Mouse (Mus musculus): ENCODE data around the gene Prl3c1.
"Not testable (repeated sequence)": the region's sequence is repeated elsewhere in the genome, so short reads cannot be mapped to it uniquely, and the experiment has no call there.

Gene Prl3c1

DNA sequence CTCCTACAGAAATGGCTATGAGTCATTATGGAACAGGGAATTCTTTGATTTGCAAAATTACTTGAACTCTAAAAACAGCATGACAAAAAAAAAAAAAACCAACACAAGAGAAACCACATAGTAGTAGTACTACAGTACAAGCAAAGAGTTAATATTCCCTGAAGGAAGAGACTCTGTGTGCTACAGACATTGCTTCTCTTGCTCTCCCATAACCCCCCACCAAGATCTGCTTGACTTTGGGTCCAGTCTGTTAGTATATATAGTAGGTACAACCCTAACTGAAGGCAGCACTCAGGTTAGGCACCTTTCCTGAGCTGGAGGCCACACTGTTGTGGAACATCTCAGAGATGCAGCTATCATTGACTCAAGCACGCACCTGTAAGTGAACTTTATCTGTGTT lies at the start of gene Prl3c1:
Prl3c1 (plus strand) TSS at position 301 of the 400 bp plus-strand sequence.
- DNase-seq (ENCODE audit: low read depth), result no peak

DNA sequence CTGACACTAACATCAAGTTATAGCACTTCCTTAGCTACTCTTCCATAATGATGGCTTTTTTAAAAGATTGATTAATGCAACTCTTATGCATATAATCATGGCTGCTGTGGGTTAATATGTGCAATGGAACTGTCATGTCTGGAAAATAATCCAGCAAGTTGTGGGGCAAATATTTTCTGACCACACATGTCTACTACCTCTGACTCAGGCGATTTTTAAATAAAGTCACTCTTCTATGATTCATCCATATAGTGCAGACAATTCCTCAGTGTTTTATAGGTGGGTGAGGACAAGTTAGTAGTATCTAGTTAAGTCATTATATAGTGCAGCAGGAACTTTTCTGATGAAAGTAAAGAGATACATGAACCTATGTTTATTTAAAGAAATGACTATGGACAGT lies 48.2 kb upstream of the Prl3c1 start:
- DNase-seq (ENCODE audit: low read depth), result no peak

DNA sequence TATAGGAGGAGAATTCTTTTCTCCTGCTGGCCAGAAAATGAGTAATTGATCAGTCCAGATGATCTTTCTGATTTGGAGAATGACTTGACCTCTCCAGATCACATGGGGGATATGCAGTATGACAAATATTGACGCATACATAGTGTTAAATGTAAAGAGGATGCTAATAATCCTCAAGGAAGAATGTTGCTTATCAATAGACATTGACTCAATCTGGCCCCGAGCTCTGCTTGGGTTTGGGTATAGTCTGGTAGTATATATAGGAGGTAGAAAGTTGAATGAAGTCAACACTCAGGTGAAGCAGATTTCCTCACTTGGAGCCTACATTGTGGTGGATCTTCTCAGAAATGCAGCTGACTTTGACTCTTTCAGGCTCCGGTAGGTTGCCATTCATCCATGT lies 40.0 kb upstream of the Prl3c1 start, which contains the start of gene Prl3d3:
Prl3d3 (plus strand) TSS at position 301 of the 400 bp plus-strand sequence.
- DNase-seq (ENCODE audit: low read depth), result not testable (repeated sequence)

DNA sequence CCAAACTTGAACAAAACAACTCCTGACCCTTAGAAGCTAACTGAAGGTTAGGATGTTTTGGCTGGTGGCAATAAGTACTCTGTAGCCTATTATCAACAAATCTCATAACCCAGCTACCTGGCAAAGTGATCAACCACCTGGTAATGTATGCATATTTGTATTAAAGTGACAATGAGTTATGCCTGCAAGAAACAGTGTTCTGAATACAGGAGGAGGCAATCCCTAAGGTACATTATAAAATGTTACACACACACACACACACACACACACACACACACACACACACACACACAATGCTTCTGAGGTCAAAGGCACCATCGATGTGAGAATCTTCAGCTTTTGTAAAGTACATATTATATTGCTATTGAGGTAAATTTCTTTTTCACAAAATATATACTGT lies 45.1 kb downstream of the Prl3c1 start, which contains the start of gene Prl3b1:
Prl3b1 (plus strand) TSS at position 301 of the 400 bp plus-strand sequence.
- no peak for DNase-seq (ENCODE audit: low read depth)
